16 mouse cellular contexts compared by ENCODE assay signal in genomic region chr14:31854667-31855066, GRCm38 (mm10). TPM values are rescaled to one million over a fixed set of nuclear protein-coding genes. Genes with fewer than 3 reads are reported as not detected.
DNase-seq lines count a peak whose midpoint lies in the region; ATAC-seq lines count a peak whose summit lies in the region.
"Had no signal": no experiment of that assay in that cellular context is flagged by ENCODE, and none has a peak within 500 bp of the region (broad histone marks: within the 10 kb centered on the region; RNA-seq: fewer than 3 reads in every experiment).

No protein-coding gene starts in this region.

- DNase-seq in cerebellum, postnatal 10 days: peak; percentile 66 to 71
- DNase-seq in cerebellum, postnatal 25 days: no peak
- peak; percentile 35 for DNase-seq in gastrocnemius, postnatal 25 days
- DNase-seq in gastrocnemius, postnatal 14 days: no peak
- DNase-seq in left cerebral cortex, adult 11 months (ENCODE audit: low spot score): peak; percentile 28
- peak; percentile 62 to 79 for DNase-seq in right cerebral cortex, postnatal 10 days (ENCODE audit: low spot score in 2 of 2)
- no peak for DNase-seq in embryo, embryonic 10.5 days (ENCODE audit: low spot score)
- DNase-seq: adrenal gland, postnatal 25 days; cerebellum, postnatal 36 days; kidney, adult 11 months; kidney, postnatal 14 days; lung, embryonic 14.5 days; spleen, adult 18-20 months; thymus, postnatal 4 days had no signal

- intact Hi-C loops in gastrocnemius, postnatal 14 days (cut with DNase I; ENCODE audit: low total_unique reads): no loop called here

- no peak for ATAC-seq in activated CD4-positive, CD25-positive, alpha-beta regulatory T cell, adult 4 months
- ATAC-seq: midbrain, embryonic 13.5 days had no signal

RNA-seq across cellular contexts. Expression of gene Ankrd28, which starts 24.2 kb away (rescaled TPM):
- total RNA-seq in gastrocnemius, postnatal 25 days (2021): 10 to 100 TPM; 34.6 to 41.3 TPM
- total RNA-seq in gastrocnemius, postnatal 14 days (2021): 10 to 100 TPM; 35.8 to 38.4 TPM
- polyA plus RNA-seq in activated CD4-positive, CD25-positive, alpha-beta regulatory T cell, adult 4 months (2017; shearing (Covaris generic)): 1 to 10 TPM; 8.4 to 9.1 TPM

Comparison
In these comparisons a context has a peak if more than half of its experiments do, and no peak if none do; other contexts are left out.
1. DNase-seq: peak in cerebellum, postnatal 10 days (2 of 2), gastrocnemius, postnatal 25 days (single experiment), left cerebral cortex, adult 11 months (single experiment) and right cerebral cortex, postnatal 10 days (2 of 2); none in cerebellum, postnatal 25 days (0 of 2), gastrocnemius, postnatal 14 days (single experiment) and embryo, embryonic 10.5 days (single experiment).